Mouse (Mus musculus) kidney, embryonic 15.5 days (tissue): ENCODE measurements around the gene Sorcs2. TPM values are rescaled to one million over a fixed set of nuclear protein-coding genes. Genes with fewer than 3 reads are reported as not detected.

Experiments used
- ATAC-seq: fragments of 200-750 bp; cut with Nextera tagmentation; replicated peaks from 2 replicates; pipeline ENCODE4 v1.8.0; 2017; ENCODE audit warnings: moderate TSS enrichment; ENCODE audit not compliant: low FRiP score
- H3K27ac ChIP-seq: fragments of 300-500 bp; sonication (generic); 2 replicates; pipeline ENCODE4 v1.5.1; 2015; ENCODE audit warnings: mild to moderate bottlenecking, inconsistent platforms
- H3K27me3 ChIP-seq: fragments of 300-500 bp; sonication (generic); 2 replicates; pipeline ENCODE4 v1.6.1; 2015; ENCODE audit warnings: inconsistent platforms
- H3K36me3 ChIP-seq: fragments of 300-500 bp; sonication (generic); 2 replicates; pipeline ENCODE4 v1.6.1; 2015; ENCODE audit warnings: inconsistent platforms
- H3K4me1 ChIP-seq: fragments of 300-500 bp; sonication (generic); 2 replicates; pipeline ENCODE4 v1.6.1; 2015; ENCODE audit warnings: inconsistent platforms
- H3K4me2 ChIP-seq: fragments of 300-500 bp; sonication (generic); 2 replicates; pipeline ENCODE4 v1.6.1; 2015; ENCODE audit warnings: moderate library complexity, mild to moderate bottlenecking, inconsistent platforms
- H3K4me3 ChIP-seq: fragments of 300-500 bp; sonication (generic); replicated peaks from 2 replicates; pipeline ENCODE4 v1.5.1; 2015; ENCODE audit warnings: mild to moderate bottlenecking, inconsistent platforms
- H3K9ac ChIP-seq: fragments of 300-500 bp; sonication (generic); 2 replicates; pipeline ENCODE4 v1.6.1; 2015; ENCODE audit warnings: mild to moderate bottlenecking, inconsistent platforms
- H3K9me3 ChIP-seq: fragments of 300-500 bp; sonication (generic); replicated peaks from 2 replicates; pipeline ENCODE4 v1.6.1; 2016; ENCODE audit warnings: inconsistent platforms
- WGBS: fragments of 180-500 bp; shearing (Covaris S2); methylation state at CpG from one replicate; pipeline ENCODE4 v1.1.7; 2015; ENCODE audit warnings: mixed read lengths; 5-methylcytosine and 5-hydroxymethylcytosine counted together
- polyA plus RNA-seq: library from polyadenylated mRNA; unstranded; fragments of >200 nt; fragmentation: Nextera tagmentation; extraction: Ambion mirVana; gene quantifications from 2 replicates; pipeline ENCODE4 v1.2.1, GENCODE M21; 2015

The Sorcs2 gene
- polyA plus RNA-seq, 1 experiment from 2014 or later, result 12.9 TPM

- no peak for ATAC-seq
- H3K9ac ChIP-seq, result no peak overlapping the region
- H3K4me2 ChIP-seq, result no peak overlapping the region
- peaks cover 14% of the 10 kb centered on the region for H3K4me1 ChIP-seq
- H3K9me3 ChIP-seq, result no peaks in the 10 kb centered on the region
- H3K4me3 ChIP-seq, result no peak overlapping the region
- H3K27me3 ChIP-seq, result no peaks in the 10 kb centered on the region
- H3K36me3 ChIP-seq, result no peaks in the 10 kb centered on the region
- H3K27ac ChIP-seq, result no peak overlapping the region
- WGBS, result 33% methylated on average over 10 of the region's 10 CpGs
Measured at GRCm38 (mm10) chr5:36285405-36285804, 112.5 kb downstream of the Sorcs2 start.

GRCm38 (mm10) chr5:36279896-36280295, 118.0 kb downstream of the Sorcs2 start:
- WGBS, result 72% methylated on average over 12 of the region's 12 CpGs

GRCm38 (mm10) chr5:36274684-36275394, 123.1 kb downstream of the Sorcs2 start:
- WGBS, result 45% methylated on average over 6 of the region's 6 CpGs
- Histone ChIP-seq H3K36me3 (no peaks in the 10 kb centered on the region), H3K4me2 (no peak overlapping the region), H3K4me1 (no peaks in the 10 kb centered on the region), H3K4me3 (no peak overlapping the region), H3K9me3 (no peaks in the 10 kb centered on the region), H3K9ac (no peak overlapping the region), H3K27ac (no peak overlapping the region), H3K27me3 (no peaks in the 10 kb centered on the region)
- peak; percentile 61 for ATAC-seq

More at GRCm38 (mm10) chr5:36279896-36280295, 118.0 kb downstream of the Sorcs2 start:
- no peak overlapping the region for H3K27ac ChIP-seq
- H3K36me3 ChIP-seq, result no peaks in the 10 kb centered on the region
- no peaks in the 10 kb centered on the region for H3K27me3 ChIP-seq
- H3K4me2 ChIP-seq, result no peak overlapping the region
- no peak for ATAC-seq
- no peaks in the 10 kb centered on the region for H3K9me3 ChIP-seq
- H3K4me1 ChIP-seq, result no peaks in the 10 kb centered on the region
- H3K9ac ChIP-seq, result no peak overlapping the region
- no peak overlapping the region for H3K4me3 ChIP-seq

GRCm38 (mm10) chr5:36267194-36267769, 130.7 kb downstream of the Sorcs2 start:
- H3K9me3 ChIP-seq, result no peaks in the 10 kb centered on the region
- 88% methylated on average over 3 of the region's 3 CpGs for WGBS

GRCm38 (mm10) chr5:36260862-36261261, 137.1 kb downstream of the Sorcs2 start:
- H3K27ac ChIP-seq, result no peak overlapping the region
- no peaks in the 10 kb centered on the region for H3K9me3 ChIP-seq
- no peaks in the 10 kb centered on the region for H3K36me3 ChIP-seq
- H3K4me3 ChIP-seq, result no peak overlapping the region
- H3K4me2 ChIP-seq, result no peak overlapping the region
- H3K27me3 ChIP-seq, result no peaks in the 10 kb centered on the region
- peaks cover 6% of the 10 kb centered on the region for H3K4me1 ChIP-seq
- 76% methylated on average over 12 of the region's 12 CpGs for WGBS
- no peak overlapping the region for H3K9ac ChIP-seq
- ATAC-seq, result no peak

More at GRCm38 (mm10) chr5:36267194-36267769, 130.7 kb downstream of the Sorcs2 start:
- Histone ChIP-seq H3K36me3 (no peaks in the 10 kb centered on the region), H3K27ac (no peak overlapping the region), H3K9ac (no peak overlapping the region), H3K4me3 (no peak overlapping the region), H3K4me1 (no peaks in the 10 kb centered on the region), H3K27me3 (no peaks in the 10 kb centered on the region), H3K4me2 (no peak overlapping the region)
- no peak for ATAC-seq

GRCm38 (mm10) chr5:36259691-36260124, 138.2 kb downstream of the Sorcs2 start:
- no peak overlapping the region for H3K27ac ChIP-seq
- no peak overlapping the region for H3K4me3 ChIP-seq
- WGBS, result 40% methylated on average over 6 of the region's 6 CpGs
- H3K4me1 ChIP-seq, result peaks cover 6% of the 10 kb centered on the region
- no peak overlapping the region for H3K9ac ChIP-seq
- H3K36me3 ChIP-seq, result no peaks in the 10 kb centered on the region
- no peaks in the 10 kb centered on the region for H3K9me3 ChIP-seq
- H3K4me2 ChIP-seq, result no peak overlapping the region
- no peaks in the 10 kb centered on the region for H3K27me3 ChIP-seq
- no peak for ATAC-seq

GRCm38 (mm10) chr5:36258387-36259181, 139.4 kb downstream of the Sorcs2 start:
- 90% methylated on average over 12 of the region's 12 CpGs for WGBS
- H3K4me1 ChIP-seq, result peaks cover 6% of the 10 kb centered on the region

GRCm38 (mm10) chr5:36257008-36257407, 140.9 kb downstream of the Sorcs2 start:
- Histone ChIP-seq H3K9me3 (no peaks in the 10 kb centered on the region), H3K36me3 (no peaks in the 10 kb centered on the region), H3K4me3 (no peak overlapping the region), H3K27ac (no peak overlapping the region), H3K4me2 (no peak overlapping the region), H3K9ac (no peak overlapping the region), H3K4me1 (peaks cover 14% of the 10 kb centered on the region), H3K27me3 (no peaks in the 10 kb centered on the region)
- ATAC-seq, result no peak
- 89% methylated on average over 5 of the region's 5 CpGs for WGBS

More at GRCm38 (mm10) chr5:36258387-36259181, 139.4 kb downstream of the Sorcs2 start:
- no peak overlapping the region for H3K27ac ChIP-seq
- no peak for ATAC-seq
- no peak overlapping the region for H3K4me3 ChIP-seq
- H3K36me3 ChIP-seq, result no peaks in the 10 kb centered on the region
- no peaks in the 10 kb centered on the region for H3K27me3 ChIP-seq
- H3K9me3 ChIP-seq, result no peaks in the 10 kb centered on the region
- H3K9ac ChIP-seq, result no peak overlapping the region
- no peak overlapping the region for H3K4me2 ChIP-seq

- ATAC-seq, result no peak
Measured at GRCm38 (mm10) chr5:36254642-36255516, 143.1 kb downstream of the Sorcs2 start.

GRCm38 (mm10) chr5:36252746-36253504, 145.0 kb downstream of the Sorcs2 start:
- no peak for ATAC-seq
- H3K4me2 ChIP-seq, result no peak overlapping the region
- 0 out of 2 replicates have a peak, but pooled peaks cover 8% of the 10 kb centered on the region for H3K4me1 ChIP-seq
- no peaks in the 10 kb centered on the region for H3K36me3 ChIP-seq
- H3K9me3 ChIP-seq, result no peaks in the 10 kb centered on the region
- no peaks in the 10 kb centered on the region for H3K27me3 ChIP-seq
- H3K27ac ChIP-seq, result peak overlapping the region; percentile 56
- H3K9ac ChIP-seq, result no peak overlapping the region
- whole genome bisulfite sequencing, result 57% methylated on average over 17 of the region's 17 CpGs
- H3K4me3 ChIP-seq, result no peak overlapping the region

More at GRCm38 (mm10) chr5:36254642-36255516, 143.1 kb downstream of the Sorcs2 start:
- Histone ChIP-seq H3K9ac (no peak overlapping the region), H3K9me3 (no peaks in the 10 kb centered on the region), H3K27me3 (no peaks in the 10 kb centered on the region), H3K4me2 (no peak overlapping the region), H3K36me3 (no peaks in the 10 kb centered on the region), H3K4me3 (no peak overlapping the region), H3K27ac (no peak overlapping the region), H3K4me1 (peaks cover 11% of the 10 kb centered on the region)
- WGBS, result 72% methylated on average over 18 of the region's 18 CpGs

GRCm38 (mm10) chr5:36248022-36248421, 149.9 kb downstream of the Sorcs2 start:
- Histone ChIP-seq H3K27ac (no peak overlapping the region), H3K9me3 (no peaks in the 10 kb centered on the region), H3K36me3 (no peaks in the 10 kb centered on the region), H3K4me1 (0 out of 2 replicates have a peak, but pooled peaks cover 5% of the 10 kb centered on the region), H3K4me2 (no peak overlapping the region), H3K27me3 (no peaks in the 10 kb centered on the region), H3K4me3 (no peak overlapping the region), H3K9ac (no peak overlapping the region)
- 93% methylated on average over 3 of the region's 3 CpGs for WGBS
- ATAC-seq, result no peak
